Mouse (Mus musculus) hindbrain, embryonic 16.5 days (tissue): ENCODE results near the gene Prdx1. TPM values are rescaled to one million over a fixed set of nuclear protein-coding genes. Genes with fewer than 3 reads are reported as not detected.

Experiments
- ATAC-seq: fragments of 200-750 bp; cut with Nextera tagmentation; 2 replicates; pipeline ENCODE4 v1.8.0; 2017; ENCODE audit warnings: moderate TSS enrichment, moderate library complexity
- H3K27ac ChIP-seq: fragments of 300-500 bp; sonication (generic); 2 replicates; pipeline ENCODE4 v1.5.1; 2014; ENCODE audit warnings: low read depth, mild to moderate bottlenecking, control low read depth, low read length, moderate library complexity
- H3K27me3 ChIP-seq: fragments of 300-500 bp; sonication (generic); replicated peaks from 2 replicates; pipeline ENCODE4 v1.6.1; 2014; ENCODE audit warnings: low read length; ENCODE audit not compliant: control insufficient read depth, insufficient read depth
- H3K36me3 ChIP-seq: fragments of 300-500 bp; sonication (generic); 2 replicates; pipeline ENCODE4 v1.6.1; 2014; ENCODE audit warnings: mild to moderate bottlenecking, low read length, moderate library complexity, mixed read lengths; ENCODE audit not compliant: control insufficient read depth, insufficient read depth
- H3K4me1 ChIP-seq: fragments of 300-500 bp; sonication (generic); 2 replicates; pipeline ENCODE4 v1.6.1; 2014; ENCODE audit warnings: low read depth, low read length; ENCODE audit not compliant: control insufficient read depth, insufficient read depth
- H3K4me2 ChIP-seq: fragments of 300-500 bp; sonication (generic); 2 replicates; pipeline ENCODE4 v1.6.1; 2014; ENCODE audit warnings: mild to moderate bottlenecking, low read length, control low read depth, moderate library complexity
- H3K4me3 ChIP-seq: fragments of 300-500 bp; sonication (generic); 2 replicates; pipeline ENCODE4 v1.5.1; 2014; ENCODE audit warnings: mild to moderate bottlenecking, low read length, control low read depth, moderate library complexity
- H3K9ac ChIP-seq: fragments of 300-500 bp; sonication (generic); 2 replicates; pipeline ENCODE4 v1.6.1; 2014; ENCODE audit warnings: low read depth, mild to moderate bottlenecking, control low read depth, low read length, moderate library complexity
- H3K9me3 ChIP-seq: fragments of 300-500 bp; sonication (generic); 2 replicates; pipeline ENCODE4 v1.6.1; 2014; ENCODE audit warnings: mild to moderate bottlenecking, low read length, moderate library complexity; ENCODE audit not compliant: control insufficient read depth
- WGBS: fragments of 180-500 bp; shearing (Covaris S2); extraction: QIAGEN DNeasy Blood & Tissue Kit; methylation state at CpG from one replicate; pipeline ENCODE4 v1.1.7; 2014; 5-methylcytosine and 5-hydroxymethylcytosine counted together
- polyA plus RNA-seq: library from polyadenylated mRNA; unstranded; fragments of >200 nt; fragmentation: Nextera tagmentation; extraction: Ambion mirVana; gene quantifications from 2 replicates; pipeline ENCODE4 v1.2.1, GENCODE M21; 2015

Gene Prdx1
- polyA plus RNA-seq, 1 experiment from 2014 or later: 468 TPM

- 98% methylated on average over 2 of the region's 2 CpGs for WGBS
Measured at GRCm38 (mm10) chr4:116710154-116710553, 24.8 kb downstream of the Prdx1 start.

DNA sequence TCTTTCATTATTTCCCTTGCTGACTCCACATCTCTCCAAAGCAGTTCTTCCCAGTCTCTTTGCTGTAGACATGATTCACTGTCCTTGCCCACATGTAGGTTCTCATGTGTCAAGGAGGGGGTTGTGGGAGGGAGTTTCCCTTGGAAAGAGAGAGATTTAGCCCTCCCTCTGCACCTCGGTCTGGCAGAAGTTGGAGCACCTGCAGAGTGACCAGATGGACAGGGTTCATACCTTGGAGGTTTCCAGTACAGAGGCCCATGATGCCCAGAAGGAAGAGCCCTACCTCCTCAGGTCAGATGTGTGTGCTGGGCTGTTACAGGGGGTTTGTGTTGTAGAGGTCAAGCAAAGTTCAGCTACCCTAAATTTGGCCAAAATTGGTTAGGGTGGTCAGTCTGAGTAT, 27.2 kb downstream of the Prdx1 start:
- ATAC-seq: no peak
- Histone ChIP-seq H3K9me3 (no peaks in the 10 kb centered on the region), H3K36me3 (no peaks in the 10 kb centered on the region; the same call in 1 of the 2 replicates), H3K4me2 (no peak overlapping the region), H3K9ac (no peak overlapping the region), H3K4me1 (peaks cover 10% of the 10 kb centered on the region), H3K27me3 (no peaks in the 10 kb centered on the region), H3K4me3 (no peak overlapping the region), H3K27ac (no peak overlapping the region)
- WGBS: 94% methylated on average over 1 of the region's 1 CpGs

More at GRCm38 (mm10) chr4:116710154-116710553, 24.8 kb downstream of the Prdx1 start:
- no peaks in the 10 kb centered on the region for H3K27me3 ChIP-seq
- H3K9me3 ChIP-seq: no peaks in the 10 kb centered on the region
- H3K4me1 ChIP-seq: peaks cover 12% of the 10 kb centered on the region
- H3K9ac ChIP-seq: no peak overlapping the region
- no peak for ATAC-seq
- H3K27ac ChIP-seq: no peak overlapping the region
- H3K36me3 ChIP-seq: no peaks in the 10 kb centered on the region; the same call in 1 of the 2 replicates
- no peak overlapping the region for H3K4me3 ChIP-seq
- H3K4me2 ChIP-seq: no peak overlapping the region

DNA sequence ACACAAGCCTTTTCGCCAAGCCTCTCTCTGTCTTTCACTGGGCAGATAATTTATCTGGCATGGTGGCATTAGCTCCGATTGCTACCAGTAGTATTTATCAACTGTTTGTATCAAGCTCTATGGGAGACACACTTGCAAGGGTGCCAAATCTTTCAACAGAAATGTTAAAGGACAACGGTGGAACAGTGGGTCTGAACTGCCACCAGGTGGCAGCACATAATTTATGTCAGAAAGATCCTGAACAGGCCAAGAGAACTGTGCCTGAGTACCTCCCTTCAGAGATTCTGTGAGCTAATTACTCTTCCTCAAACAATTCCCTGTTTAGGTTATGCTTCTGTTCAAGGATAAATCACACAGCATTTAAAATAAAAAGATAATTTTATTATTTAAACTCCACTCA, 34.1 kb downstream of the Prdx1 start:
- Histone ChIP-seq H3K4me3 (no peak overlapping the region), H3K4me2 (no peak overlapping the region), H3K27me3 (no peaks in the 10 kb centered on the region), H3K27ac (no peak overlapping the region), H3K9me3 (no peaks in the 10 kb centered on the region), H3K9ac (no peak overlapping the region), H3K4me1 (peaks cover 3% of the 10 kb centered on the region; the same call in 1 of the 2 replicates), H3K36me3 (no peaks in the 10 kb centered on the region; the same call in 1 of the 2 replicates)
- peak; percentile 38; the same call in 1 of the 2 replicates for ATAC-seq
- WGBS: 13% methylated on average over 3 of the region's 3 CpGs

DNA sequence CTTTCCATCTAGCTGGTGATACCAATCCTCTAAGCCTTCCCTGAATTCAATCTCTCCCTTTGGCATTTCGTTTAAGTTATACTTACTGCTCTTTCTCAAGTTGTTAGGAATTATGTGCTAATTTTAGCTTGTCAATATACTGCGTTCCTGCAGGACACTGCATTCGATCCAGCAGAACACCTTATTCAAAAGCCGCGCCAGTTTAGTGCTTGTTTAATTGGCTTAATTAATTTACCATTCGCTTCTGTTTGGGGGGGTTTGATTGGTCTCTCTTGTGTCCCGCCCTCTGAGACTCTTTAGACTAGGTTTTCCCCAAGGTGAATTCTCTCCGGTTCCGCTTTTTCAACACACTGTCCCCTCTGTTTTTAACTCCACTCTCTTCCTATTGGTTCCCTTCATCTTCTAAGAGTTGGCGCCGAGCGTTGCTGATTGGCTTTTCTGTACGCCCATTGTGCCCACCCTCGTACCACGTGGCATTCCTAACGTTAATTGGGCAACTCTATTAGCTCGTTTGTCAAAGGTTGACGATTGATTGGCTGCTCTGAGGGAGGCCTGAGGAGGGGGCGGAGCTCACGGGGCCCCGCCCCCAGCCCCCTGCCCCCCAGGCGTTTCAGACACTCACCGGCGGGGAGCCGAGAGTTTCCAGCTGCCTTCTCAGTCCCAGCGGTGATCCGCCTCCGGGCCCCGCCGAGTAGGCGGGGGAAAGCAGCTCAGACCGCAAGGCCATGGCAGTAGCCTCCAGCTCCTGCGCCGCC, 35.2 kb downstream of the Prdx1 start, which contains the start of gene Tesk2:
Tesk2 (plus strand) TSS at position 606 of the 755 bp plus-strand sequence.
- Histone ChIP-seq H3K4me2 (peak within 1 kb of the TSS; percentile 92), H3K36me3 (no peaks in the 10 kb centered on the region), H3K4me1 (peaks cover 3% of the 10 kb centered on the region; the same call in 1 of the 2 replicates), H3K4me3 (peak within 1 kb of the TSS; percentile 59), H3K9me3 (no peaks in the 10 kb centered on the region), H3K27me3 (no peaks in the 10 kb centered on the region), H3K27ac (peak within 1 kb of the TSS; percentile 37), H3K9ac (peak within 1 kb of the TSS; percentile 70)
- peak; percentile 99 for ATAC-seq
- under 1% methylated on average over 32 of the region's 34 CpGs for WGBS

- under 1% methylated on average over 29 of the region's 29 CpGs for WGBS
- peak overlapping the region; percentile 59 for H3K4me3 ChIP-seq
- no peak for ATAC-seq
Measured at GRCm38 (mm10) chr4:116721098-116721628, 35.8 kb downstream of the Prdx1 start.

GRCm38 (mm10) chr4:116722230-116722629, 36.9 kb downstream of the Prdx1 start:
- WGBS: 48% methylated on average over 7 of the region's 7 CpGs
- Histone ChIP-seq H3K9ac (no peak overlapping the region), H3K4me2 (no peak overlapping the region)

More at GRCm38 (mm10) chr4:116721098-116721628, 35.8 kb downstream of the Prdx1 start:
- peak overlapping the region; percentile 70 for H3K9ac ChIP-seq
- no peaks in the 10 kb centered on the region for H3K9me3 ChIP-seq
- no peaks in the 10 kb centered on the region for H3K27me3 ChIP-seq
- H3K4me1 ChIP-seq: peaks cover 3% of the 10 kb centered on the region; the same call in 1 of the 2 replicates
- H3K36me3 ChIP-seq: no peaks in the 10 kb centered on the region
- peak overlapping the region; percentile 37 for H3K27ac ChIP-seq
- peak overlapping the region; percentile 92 for H3K4me2 ChIP-seq

GRCm38 (mm10) chr4:116725444-116725843, 40.1 kb downstream of the Prdx1 start:
- no peaks in the 10 kb centered on the region for H3K36me3 ChIP-seq
- no peak for ATAC-seq
- H3K9ac ChIP-seq: no peak overlapping the region
- H3K4me2 ChIP-seq: no peak overlapping the region
- no peaks in the 10 kb centered on the region for H3K27me3 ChIP-seq
- no peak overlapping the region for H3K4me3 ChIP-seq
- H3K4me1 ChIP-seq: peaks cover 3% of the 10 kb centered on the region; the same call in 1 of the 2 replicates
- WGBS: 82% methylated on average over 5 of the region's 5 CpGs
- no peaks in the 10 kb centered on the region for H3K9me3 ChIP-seq
- H3K27ac ChIP-seq: no peak overlapping the region

More at GRCm38 (mm10) chr4:116722230-116722629, 36.9 kb downstream of the Prdx1 start:
- no peaks in the 10 kb centered on the region for H3K9me3 ChIP-seq
- H3K4me1 ChIP-seq: peaks cover 3% of the 10 kb centered on the region; the same call in 1 of the 2 replicates
- H3K36me3 ChIP-seq: no peaks in the 10 kb centered on the region
- no peak overlapping the region for H3K27ac ChIP-seq
- no peak for ATAC-seq
- no peak overlapping the region for H3K4me3 ChIP-seq
- no peaks in the 10 kb centered on the region for H3K27me3 ChIP-seq

DNA sequence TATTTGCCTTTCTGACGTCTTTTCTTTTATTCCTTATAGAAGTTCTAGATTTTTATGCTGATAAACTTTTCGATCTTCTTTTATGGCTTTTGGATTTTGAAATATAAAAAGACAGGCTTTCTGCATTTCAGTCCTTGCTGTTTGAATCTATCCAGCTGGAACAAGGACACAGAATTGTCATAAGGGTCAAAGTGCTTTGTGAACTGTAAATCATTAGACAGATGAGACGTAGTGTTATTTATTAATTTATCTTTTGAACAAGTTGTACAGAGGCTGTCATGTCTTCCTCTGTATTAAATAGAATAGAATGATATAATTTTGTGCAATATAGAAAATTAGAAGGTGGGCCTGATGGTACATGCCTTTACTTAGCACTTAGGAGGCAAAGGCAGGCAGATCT, 42.1 kb downstream of the Prdx1 start:
- ATAC-seq: no peak
- H3K4me2 ChIP-seq: no peak overlapping the region
- H3K9ac ChIP-seq: no peak overlapping the region
- no peak overlapping the region for H3K4me3 ChIP-seq
- no peaks in the 10 kb centered on the region for H3K36me3 ChIP-seq
- no peak overlapping the region for H3K27ac ChIP-seq
- no peaks in the 10 kb centered on the region for H3K4me1 ChIP-seq
- no peaks in the 10 kb centered on the region for H3K27me3 ChIP-seq
- H3K9me3 ChIP-seq: no peaks in the 10 kb centered on the region
- WGBS: 89% methylated on average over 3 of the region's 3 CpGs

DNA sequence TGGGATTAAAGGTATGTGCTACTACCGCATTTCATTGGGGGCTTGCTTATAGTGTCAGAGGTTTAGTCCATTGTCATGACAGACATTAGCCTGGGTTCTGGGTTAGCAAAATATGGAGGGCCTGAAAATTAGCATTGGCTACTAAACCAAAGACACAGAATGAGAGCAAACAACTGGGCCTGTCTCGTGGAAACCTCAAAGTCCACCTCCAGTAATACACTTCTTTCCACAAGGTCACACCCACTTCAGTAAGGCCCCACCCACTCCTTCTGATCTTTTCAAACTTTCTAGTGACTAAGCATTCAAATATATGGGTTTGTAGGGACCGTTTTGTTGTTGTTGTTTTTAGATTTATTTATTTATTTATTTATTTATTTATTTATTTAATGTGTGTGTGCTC, 44.2 kb downstream of the Prdx1 start:
- Histone ChIP-seq H3K9ac (no peak overlapping the region), H3K27ac (no peak overlapping the region), H3K4me3 (no peak overlapping the region), H3K27me3 (no peaks in the 10 kb centered on the region), H3K9me3 (no peaks in the 10 kb centered on the region), H3K4me1 (no peaks in the 10 kb centered on the region), H3K36me3 (no peaks in the 10 kb centered on the region), H3K4me2 (no peak overlapping the region)
- WGBS: 98% methylated on average over 3 of the region's 3 CpGs
- ATAC-seq: no peak
